Mouse (Mus musculus): Measurements from ENCODE around the gene Cfap54. TPM values are rescaled to one million over a fixed set of nuclear protein-coding genes. Genes with fewer than 3 reads are reported as not detected.

Gene Cfap54
- total RNA-seq, 1 experiment from 2014 or later: 3.4 TPM

- ATAC-seq (replicated peaks in 1 of 2; ENCODE audit: insufficient read depth in 1 of 2, low FRiP score in 2 of 2, low TSS enrichment in 1 of 2, low read depth in 1 of 2, poor library complexity in 2 of 2, severe bottlenecking in 2 of 2): no peak
Observed at GRCm38 (mm10) chr10:93072769-93073168, 8.6 kb downstream of the Cfap54 start.

GRCm38 (mm10) chr10:93071753-93072152 lies 9.7 kb downstream of the Cfap54 start:
- no peak for ATAC-seq (replicated peaks in 1 of 2; ENCODE audit: insufficient read depth in 1 of 2, low FRiP score in 2 of 2, low TSS enrichment in 1 of 2, low read depth in 1 of 2, poor library complexity in 2 of 2, severe bottlenecking in 2 of 2)

- ATAC-seq (replicated peaks in 1 of 2; ENCODE audit: insufficient read depth in 1 of 2, low FRiP score in 2 of 2, low TSS enrichment in 1 of 2, low read depth in 1 of 2, poor library complexity in 2 of 2, severe bottlenecking in 2 of 2): peak; percentile 90 to 92
Observed at GRCm38 (mm10) chr10:93070121-93070898, 11.1 kb downstream of the Cfap54 start.

GRCm38 (mm10) chr10:93069721-93070120 lies 11.7 kb downstream of the Cfap54 start:
- no peak for ATAC-seq (replicated peaks in 1 of 2; ENCODE audit: insufficient read depth in 1 of 2, low FRiP score in 2 of 2, low TSS enrichment in 1 of 2, low read depth in 1 of 2, poor library complexity in 2 of 2, severe bottlenecking in 2 of 2)

- ATAC-seq (replicated peaks in 1 of 2; ENCODE audit: insufficient read depth in 1 of 2, low FRiP score in 2 of 2, low TSS enrichment in 1 of 2, low read depth in 1 of 2, poor library complexity in 2 of 2, severe bottlenecking in 2 of 2): peak; percentile 63 to 69
Observed at GRCm38 (mm10) chr10:93069041-93069679, 12.3 kb downstream of the Cfap54 start.

- ATAC-seq (replicated peaks in 1 of 2; ENCODE audit: insufficient read depth in 1 of 2, low FRiP score in 2 of 2, low TSS enrichment in 1 of 2, low read depth in 1 of 2, poor library complexity in 2 of 2, severe bottlenecking in 2 of 2): no peak
Observed at GRCm38 (mm10) chr10:93064973-93065372, 16.4 kb downstream of the Cfap54 start.

- ATAC-seq (replicated peaks in 1 of 2; ENCODE audit: insufficient read depth in 1 of 2, low FRiP score in 2 of 2, low TSS enrichment in 1 of 2, low read depth in 1 of 2, poor library complexity in 2 of 2, severe bottlenecking in 2 of 2): 0 out of 4 replicates have a peak, but pooled peaks of 1 of the 2 experiments have one; percentile 32
Observed at GRCm38 (mm10) chr10:93063576-93063975, 17.8 kb downstream of the Cfap54 start.

GRCm38 (mm10) chr10:93062395-93062794 lies 19.0 kb downstream of the Cfap54 start:
- no peak for ATAC-seq (replicated peaks in 1 of 2; ENCODE audit: insufficient read depth in 1 of 2, low FRiP score in 2 of 2, low TSS enrichment in 1 of 2, low read depth in 1 of 2, poor library complexity in 2 of 2, severe bottlenecking in 2 of 2)

- no peak for ATAC-seq (replicated peaks in 1 of 2; ENCODE audit: insufficient read depth in 1 of 2, low FRiP score in 2 of 2, low TSS enrichment in 1 of 2, low read depth in 1 of 2, poor library complexity in 2 of 2, severe bottlenecking in 2 of 2)
Observed at GRCm38 (mm10) chr10:93053867-93054266, 27.6 kb downstream of the Cfap54 start.

GRCm38 (mm10) chr10:93053315-93053714 lies 28.1 kb downstream of the Cfap54 start:
- ATAC-seq (replicated peaks in 1 of 2; ENCODE audit: insufficient read depth in 1 of 2, low FRiP score in 2 of 2, low TSS enrichment in 1 of 2, low read depth in 1 of 2, poor library complexity in 2 of 2, severe bottlenecking in 2 of 2): no peak

- ATAC-seq (replicated peaks in 1 of 2; ENCODE audit: insufficient read depth in 1 of 2, low FRiP score in 2 of 2, low TSS enrichment in 1 of 2, low read depth in 1 of 2, poor library complexity in 2 of 2, severe bottlenecking in 2 of 2): peak; percentile 92 to 94
Observed at GRCm38 (mm10) chr10:93051016-93051726, 30.2 kb downstream of the Cfap54 start.

GRCm38 (mm10) chr10:93050571-93050970 lies 30.8 kb downstream of the Cfap54 start:
- ATAC-seq (replicated peaks in 1 of 2; ENCODE audit: insufficient read depth in 1 of 2, low FRiP score in 2 of 2, low TSS enrichment in 1 of 2, low read depth in 1 of 2, poor library complexity in 2 of 2, severe bottlenecking in 2 of 2): no peak

GRCm38 (mm10) chr10:93043195-93043594 lies 38.2 kb downstream of the Cfap54 start:
- no peak for ATAC-seq (replicated peaks in 1 of 2; ENCODE audit: insufficient read depth in 1 of 2, low FRiP score in 2 of 2, low TSS enrichment in 1 of 2, low read depth in 1 of 2, poor library complexity in 2 of 2, severe bottlenecking in 2 of 2)

- no peak; a peak in 1 of 4 replicates for ATAC-seq (replicated peaks in 1 of 2; ENCODE audit: insufficient read depth in 1 of 2, low FRiP score in 2 of 2, low TSS enrichment in 1 of 2, low read depth in 1 of 2, poor library complexity in 2 of 2, severe bottlenecking in 2 of 2)
Observed at GRCm38 (mm10) chr10:93041850-93042249, 39.6 kb downstream of the Cfap54 start.

- no peak for ATAC-seq (replicated peaks in 1 of 2; ENCODE audit: insufficient read depth in 1 of 2, low FRiP score in 2 of 2, low TSS enrichment in 1 of 2, low read depth in 1 of 2, poor library complexity in 2 of 2, severe bottlenecking in 2 of 2)
Observed at GRCm38 (mm10) chr10:93041392-93041791, 40.0 kb downstream of the Cfap54 start.

- ATAC-seq (replicated peaks in 1 of 2; ENCODE audit: insufficient read depth in 1 of 2, low FRiP score in 2 of 2, low TSS enrichment in 1 of 2, low read depth in 1 of 2, poor library complexity in 2 of 2, severe bottlenecking in 2 of 2): no peak
Observed at GRCm38 (mm10) chr10:93036532-93036931, 44.9 kb downstream of the Cfap54 start.

- no peak for ATAC-seq (replicated peaks in 1 of 2; ENCODE audit: insufficient read depth in 1 of 2, low FRiP score in 2 of 2, low TSS enrichment in 1 of 2, low read depth in 1 of 2, poor library complexity in 2 of 2, severe bottlenecking in 2 of 2)
Observed at GRCm38 (mm10) chr10:93035489-93035888, 45.9 kb downstream of the Cfap54 start.

- no peak for ATAC-seq (replicated peaks in 1 of 2; ENCODE audit: insufficient read depth in 1 of 2, low FRiP score in 2 of 2, low TSS enrichment in 1 of 2, low read depth in 1 of 2, poor library complexity in 2 of 2, severe bottlenecking in 2 of 2)
Observed at GRCm38 (mm10) chr10:93023295-93023694, 58.1 kb downstream of the Cfap54 start.

Data from hematopoietic stem cell, adult 5-6 weeks (primary cell).